Mouse (Mus musculus): Measurements from ENCODE around the gene Sstr1. TPM values are rescaled to one million over a fixed set of nuclear protein-coding genes. Genes with fewer than 3 reads are reported as not detected.

Sstr1 gene
- polyA plus RNA-seq (2012), result not detected in 2 replicates

GRCm38 (mm10) chr12:58211163-58212071, at the start of gene Sstr1:
Gene Sstr1, plus strand, starts transcription at chr12:58211772.
- H3K4me3 ChIP-seq (replicated peaks), result no peak within 1 kb of the TSS
- TF ChIP-seq GATA1 (IDR thresholded peaks at IDR 0.05; ENCODE audit: low read length), result no peak
- no peak for TF ChIP-seq TAL1 (IDR thresholded peaks at IDR 0.05; ENCODE audit: low read length)
- H3K4me1 ChIP-seq (ENCODE audit: control insufficient read depth), result no peaks in the 10 kb centered on the region
- H3K27me3 ChIP-seq (ENCODE audit: control insufficient read depth), result peaks cover 36% of the 10 kb centered on the region
- peaks cover 4% of the 10 kb centered on the region; the same call in 1 of the 2 replicates for H3K9me3 ChIP-seq (ENCODE audit: control insufficient read depth, low read length)
- no peaks in the 10 kb centered on the region for H3K36me3 ChIP-seq (ENCODE audit: control insufficient read depth)

- no peak for TF ChIP-seq TAL1 (IDR thresholded peaks at IDR 0.05; ENCODE audit: low read length)
- Histone ChIP-seq H3K4me3 (replicated peaks) (no peak overlapping the region), H3K36me3 (ENCODE audit: control insufficient read depth) (no peaks in the 10 kb centered on the region), H3K9me3 (ENCODE audit: control insufficient read depth, low read length) (no peaks in the 10 kb centered on the region), H3K4me1 (ENCODE audit: control insufficient read depth) (no peaks in the 10 kb centered on the region), H3K27me3 (ENCODE audit: control insufficient read depth) (no peaks in the 10 kb centered on the region)
Observed at GRCm38 (mm10) chr12:58198810-58199209, 12.8 kb upstream of the Sstr1 start.

- H3K9me3 ChIP-seq (ENCODE audit: control insufficient read depth, low read length), result no peaks in the 10 kb centered on the region
- TF ChIP-seq TAL1 (IDR thresholded peaks at IDR 0.05; ENCODE audit: low read length), result no peak
- H3K27me3 ChIP-seq (ENCODE audit: control insufficient read depth), result no peaks in the 10 kb centered on the region
- H3K4me3 ChIP-seq (replicated peaks), result no peak overlapping the region
- no peaks in the 10 kb centered on the region for H3K4me1 ChIP-seq (ENCODE audit: control insufficient read depth)
- H3K36me3 ChIP-seq (ENCODE audit: control insufficient read depth), result no peaks in the 10 kb centered on the region
Observed at GRCm38 (mm10) chr12:58201190-58201589, 10.4 kb upstream of the Sstr1 start.

GRCm38 (mm10) chr12:58207956-58208355, 3.6 kb upstream of the Sstr1 start:
- no peak for TF ChIP-seq GATA1 (IDR thresholded peaks at IDR 0.05; ENCODE audit: low read length)
- no peak for TF ChIP-seq TAL1 (IDR thresholded peaks at IDR 0.05; ENCODE audit: low read length)
- Histone ChIP-seq H3K36me3 (ENCODE audit: control insufficient read depth) (no peaks in the 10 kb centered on the region), H3K9me3 (ENCODE audit: control insufficient read depth, low read length) (peaks cover 2% of the 10 kb centered on the region; the same call in 1 of the 2 replicates), H3K27me3 (ENCODE audit: control insufficient read depth) (peaks cover 24% of the 10 kb centered on the region), H3K4me1 (ENCODE audit: control insufficient read depth) (no peaks in the 10 kb centered on the region), H3K4me3 (replicated peaks) (no peak overlapping the region)

GRCm38 (mm10) chr12:58212261-58212923, 820 bp downstream of the Sstr1 start:
- TF ChIP-seq TAL1 (IDR thresholded peaks at IDR 0.05; ENCODE audit: low read length), result no peak
- TF ChIP-seq GATA1 (IDR thresholded peaks at IDR 0.05; ENCODE audit: low read length), result no peak
- Histone ChIP-seq H3K4me3 (replicated peaks) (no peak overlapping the region), H3K9me3 (ENCODE audit: control insufficient read depth, low read length) (peaks cover 4% of the 10 kb centered on the region; the same call in 1 of the 2 replicates), H3K27me3 (ENCODE audit: control insufficient read depth) (peaks cover 36% of the 10 kb centered on the region), H3K36me3 (ENCODE audit: control insufficient read depth) (no peaks in the 10 kb centered on the region), H3K4me1 (ENCODE audit: control insufficient read depth) (no peaks in the 10 kb centered on the region)

GRCm38 (mm10) chr12:58212924-58213450, 1.4 kb downstream of the Sstr1 start:
- Histone ChIP-seq H3K9me3 (ENCODE audit: control insufficient read depth, low read length) (peaks cover 4% of the 10 kb centered on the region; the same call in 1 of the 2 replicates), H3K36me3 (ENCODE audit: control insufficient read depth) (no peaks in the 10 kb centered on the region), H3K27me3 (ENCODE audit: control insufficient read depth) (peaks cover 36% of the 10 kb centered on the region), H3K4me1 (ENCODE audit: control insufficient read depth) (no peaks in the 10 kb centered on the region), H3K4me3 (replicated peaks) (no peak overlapping the region)
- TF ChIP-seq TAL1 (IDR thresholded peaks at IDR 0.05; ENCODE audit: low read length), result no peak

GRCm38 (mm10) chr12:58213451-58214288, 2.1 kb downstream of the Sstr1 start:
- H3K36me3 ChIP-seq (ENCODE audit: control insufficient read depth), result no peaks in the 10 kb centered on the region
- H3K4me1 ChIP-seq (ENCODE audit: control insufficient read depth), result no peaks in the 10 kb centered on the region
- H3K9me3 ChIP-seq (ENCODE audit: control insufficient read depth, low read length), result peaks cover 4% of the 10 kb centered on the region; the same call in 1 of the 2 replicates
- peaks cover 36% of the 10 kb centered on the region for H3K27me3 ChIP-seq (ENCODE audit: control insufficient read depth)
- TF ChIP-seq TAL1 (IDR thresholded peaks at IDR 0.05; ENCODE audit: low read length), result no peak
- TF ChIP-seq GATA1 (IDR thresholded peaks at IDR 0.05; ENCODE audit: low read length), result no peak
- no peak overlapping the region for H3K4me3 ChIP-seq (replicated peaks)

- Histone ChIP-seq H3K4me1 (ENCODE audit: control insufficient read depth) (no peaks in the 10 kb centered on the region), H3K36me3 (ENCODE audit: control insufficient read depth) (no peaks in the 10 kb centered on the region), H3K27me3 (ENCODE audit: control insufficient read depth) (peaks cover 36% of the 10 kb centered on the region), H3K9me3 (ENCODE audit: control insufficient read depth, low read length) (peaks cover 7% of the 10 kb centered on the region), H3K4me3 (replicated peaks) (peak overlapping the region; percentile 28)
- TF ChIP-seq GATA1 (IDR thresholded peaks at IDR 0.05; ENCODE audit: low read length) (no peak), TAL1 (IDR thresholded peaks at IDR 0.05; ENCODE audit: low read length) (no peak)
Observed at GRCm38 (mm10) chr12:58214289-58215136, 2.9 kb downstream of the Sstr1 start.
